ENCODE assay signal across 24 mouse cellular contexts in genomic region chr1:36994296-36994695, GRCm38 (mm10). TPM values are rescaled to one million over a fixed set of nuclear protein-coding genes. Genes with fewer than 3 reads are reported as not detected.
"Had no signal": no experiment of that assay in that cellular context is flagged by ENCODE, and none has a peak within 500 bp of the region (broad histone marks: within the 10 kb centered on the region; RNA-seq: fewer than 3 reads in every experiment).

No protein-coding gene starts in this region.

- H3K4me1 ChIP-seq: hindbrain, embryonic 15.5 days; limb, embryonic 13.5 days; limb, embryonic 15.5 days; liver, embryonic 12.5 days had no signal

- DNase-seq: gastrocnemius, postnatal 25 days; heart, adult 2 months; heart, postnatal 14 days; heart, postnatal 36 days; kidney, adult 11 months; kidney, adult 8-10 months; kidney, postnatal 10 days; layer of hippocampus, adult 9-11 months; layer of hippocampus, postnatal 36 days; left cerebral cortex, postnatal 4 days had no signal

- ATAC-seq: hindbrain, postnatal 0 days; intestine, embryonic 16.5 days; liver, embryonic 12.5 days had no signal

- H3K4me2 ChIP-seq: heart, embryonic 13.5 days; heart, embryonic 15.5 days; hindbrain, embryonic 13.5 days; hindbrain, embryonic 15.5 days; limb, embryonic 13.5 days; limb, embryonic 15.5 days; liver, embryonic 12.5 days had no signal

- H3K4me3 ChIP-seq: heart, adult 2 months; heart, embryonic 10.5 days; heart, embryonic 13.5 days; heart, embryonic 15.5 days; hindbrain, embryonic 13.5 days; hindbrain, embryonic 15.5 days; limb, embryonic 13.5 days; limb, embryonic 15.5 days; liver, embryonic 12.5 days had no signal

- H3K9me3 ChIP-seq: heart, embryonic 10.5 days; heart, embryonic 13.5 days; heart, embryonic 15.5 days; hindbrain, embryonic 13.5 days; hindbrain, embryonic 15.5 days; limb, embryonic 13.5 days; limb, embryonic 15.5 days; liver, embryonic 12.5 days had no signal

- H3K9ac ChIP-seq: heart, embryonic 13.5 days; heart, embryonic 15.5 days; hindbrain, embryonic 13.5 days; hindbrain, embryonic 15.5 days; limb, embryonic 13.5 days; limb, embryonic 15.5 days; liver, embryonic 12.5 days; liver, embryonic 14.5 days had no signal

- H3K27me3 ChIP-seq: heart, embryonic 13.5 days; heart, embryonic 15.5 days; hindbrain, embryonic 13.5 days; hindbrain, embryonic 15.5 days; limb, embryonic 13.5 days; limb, embryonic 15.5 days; liver, embryonic 12.5 days had no signal

- H3K27ac ChIP-seq: heart, adult 2 months; heart, embryonic 10.5 days; heart, embryonic 13.5 days; heart, embryonic 15.5 days; hindbrain, embryonic 13.5 days; hindbrain, embryonic 15.5 days; hindbrain, postnatal 0 days; limb, embryonic 13.5 days; limb, embryonic 15.5 days; liver, embryonic 12.5 days; liver, embryonic 14.5 days had no signal

- H3K36me3 ChIP-seq: heart, embryonic 10.5 days; heart, embryonic 13.5 days; heart, embryonic 15.5 days; hindbrain, embryonic 13.5 days; hindbrain, embryonic 15.5 days; limb, embryonic 13.5 days; limb, embryonic 15.5 days; liver, embryonic 12.5 days had no signal

RNA-seq across cellular contexts. Expression of gene Vwa3b, which starts 32.1 kb away (rescaled TPM):
- total RNA-seq: granulocyte monocyte progenitor cell, adult 5-6 weeks; hematopoietic stem cell, adult 5-6 weeks had no signal
- polyA plus RNA-seq: heart, embryonic 10.5 days; kidney, embryonic 14.5 days; liver, embryonic 12.5 days; liver, embryonic 14.5 days had no signal
